Mouse (Mus musculus) kidney, adult 2 months (tissue): ENCODE measurements around the gene Dclre1b.

Experiments used
- CTCF ChIP-seq: fragments of 200-500 bp; conservative IDR thresholded peaks from 2 replicates; pipeline ENCODE4 v1.5.1; 2011; ENCODE audit warnings: low read depth, mild to moderate bottlenecking, control low read depth, low read length, moderate library complexity, mixed read lengths; ENCODE audit not compliant: insufficient read depth, insufficient read length
- POLR2A ChIP-seq: fragments of 200-500 bp; IDR thresholded peaks from one replicate; pipeline ENCODE4 v1.6.1; 2011; ENCODE audit warnings: low read depth, low read length, control low read depth

- TF ChIP-seq POLR2A (no peak), CTCF (no peak)
Observed at GRCm38 (mm10) chr3:103801631-103802531, 7.4 kb downstream of the Dclre1b start.
